Mouse (Mus musculus): ENCODE results near the gene Mcm2. TPM values are rescaled to one million over a fixed set of nuclear protein-coding genes. Genes with fewer than 3 reads are reported as not detected.

The Mcm2 gene
- polyA plus RNA-seq, 1 experiment from 2014 or later: 146 TPM

DNA sequence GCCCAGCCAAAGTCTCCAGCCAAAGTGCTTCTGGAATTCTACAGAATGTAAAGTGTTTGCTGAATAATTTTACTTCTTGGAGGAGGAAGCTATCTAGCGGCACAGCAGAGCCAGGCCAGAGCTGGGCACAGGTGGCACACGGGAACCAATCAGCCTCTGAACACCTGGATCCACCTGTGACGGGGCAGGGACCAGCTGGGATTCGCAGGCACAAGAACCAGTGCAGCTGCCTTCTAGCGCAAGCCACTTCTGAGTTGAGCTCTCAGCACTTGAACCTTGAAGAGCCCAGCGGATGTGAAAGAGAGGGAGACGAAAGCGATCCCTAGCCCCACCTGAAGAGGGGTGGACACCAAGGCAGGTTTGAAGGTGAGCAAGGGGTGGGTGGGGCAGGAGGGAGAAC is 20.2 kb upstream of the Mcm2 start:
- 78% methylated on average over 8 of the region's 8 CpGs for WGBS
- Histone ChIP-seq H3K27me3 (ENCODE audit: control insufficient read depth, insufficient read depth, low read length) (no peaks in the 10 kb centered on the region), H3K4me2 (replicated peaks; ENCODE audit: low read depth, low read length) (no peak overlapping the region), H3K27ac (ENCODE audit: low read depth, low read length) (no peak overlapping the region), H3K9me3 (ENCODE audit: control insufficient read depth, low read length) (no peaks in the 10 kb centered on the region), H3K36me3 (ENCODE audit: control insufficient read depth, insufficient read depth, low read length) (no peaks in the 10 kb centered on the region), H3K4me3 (ENCODE audit: low read depth, low read length) (no peak overlapping the region), H3K4me1 (replicated peaks; ENCODE audit: control insufficient read depth, insufficient read depth, low read length) (no peaks in the 10 kb centered on the region), H3K9ac (ENCODE audit: low read depth, low read length) (no peak overlapping the region)
- no peak for ATAC-seq (ENCODE audit: low FRiP score)
- DNase-seq (ENCODE audit: low spot score): no peak

DNA sequence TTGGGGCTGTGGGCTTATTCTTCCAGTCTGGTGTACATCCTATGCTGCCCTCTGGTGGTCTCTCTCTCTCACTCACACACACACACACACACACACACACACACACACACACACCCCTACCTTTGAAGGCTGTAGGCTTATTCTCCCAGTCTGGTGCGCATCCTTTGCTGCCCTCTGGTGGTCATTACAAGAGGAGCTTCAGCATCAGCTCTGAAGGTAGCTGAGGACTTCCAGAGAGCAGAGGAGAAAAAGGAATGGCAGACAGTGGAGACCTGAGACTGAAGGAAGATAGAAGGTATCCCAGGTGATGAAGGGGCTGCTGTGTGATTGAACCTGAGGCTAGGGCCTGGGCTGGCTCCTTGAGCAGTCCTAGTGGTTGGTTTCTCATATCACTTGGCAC is 17.6 kb upstream of the Mcm2 start:
- Histone ChIP-seq H3K36me3 (ENCODE audit: control insufficient read depth, insufficient read depth, low read length) (no peaks in the 10 kb centered on the region), H3K27ac (ENCODE audit: low read depth, low read length) (no peak overlapping the region), H3K9ac (ENCODE audit: low read depth, low read length) (no peak overlapping the region), H3K4me2 (replicated peaks; ENCODE audit: low read depth, low read length) (no peak overlapping the region), H3K27me3 (ENCODE audit: control insufficient read depth, insufficient read depth, low read length) (no peaks in the 10 kb centered on the region), H3K4me1 (replicated peaks; ENCODE audit: control insufficient read depth, insufficient read depth, low read length) (no peaks in the 10 kb centered on the region), H3K4me3 (ENCODE audit: low read depth, low read length) (no peak overlapping the region), H3K9me3 (ENCODE audit: control insufficient read depth, low read length) (no peaks in the 10 kb centered on the region)
- peak; percentile 54 for DNase-seq (ENCODE audit: low spot score)
- ATAC-seq (ENCODE audit: low FRiP score): 0 out of 2 replicates have a peak, but pooled peaks have one; percentile 23
- WGBS: 63% methylated on average over 1 of the region's 1 CpGs

DNA sequence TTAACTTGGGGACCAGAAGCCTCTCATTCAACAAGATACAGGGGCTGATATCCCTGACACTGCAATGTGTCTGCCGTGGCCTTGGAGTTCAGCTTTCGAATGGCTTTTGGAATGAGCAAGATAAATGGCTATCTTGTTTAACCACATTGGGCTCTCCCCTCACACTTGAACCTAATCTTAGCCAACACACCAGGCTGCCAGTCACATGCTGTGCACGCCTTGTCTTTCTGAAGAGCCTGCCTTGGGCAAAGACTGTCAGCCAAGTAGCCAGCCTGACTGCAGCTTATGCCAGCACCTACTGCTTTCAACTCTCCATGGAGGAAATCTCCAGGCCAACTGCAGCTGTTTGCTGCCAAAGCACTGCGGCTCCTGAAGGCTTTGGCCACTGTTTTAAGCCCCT is 16.9 kb upstream of the Mcm2 start:
- H3K4me3 ChIP-seq (ENCODE audit: low read depth, low read length): no peak overlapping the region
- DNase-seq (ENCODE audit: low spot score): no peak
- no peak overlapping the region for H3K9ac ChIP-seq (ENCODE audit: low read depth, low read length)
- 85% methylated on average over 4 of the region's 4 CpGs for WGBS
- no peaks in the 10 kb centered on the region for H3K36me3 ChIP-seq (ENCODE audit: control insufficient read depth, insufficient read depth, low read length)
- 0 out of 2 replicates have a peak, but pooled peaks have one; percentile 52 for ATAC-seq (ENCODE audit: low FRiP score)
- H3K27ac ChIP-seq (ENCODE audit: low read depth, low read length): no peak overlapping the region
- no peak overlapping the region for H3K4me2 ChIP-seq (replicated peaks; ENCODE audit: low read depth, low read length)
- H3K9me3 ChIP-seq (ENCODE audit: control insufficient read depth, low read length): no peaks in the 10 kb centered on the region
- H3K27me3 ChIP-seq (ENCODE audit: control insufficient read depth, insufficient read depth, low read length): no peaks in the 10 kb centered on the region
- no peaks in the 10 kb centered on the region for H3K4me1 ChIP-seq (replicated peaks; ENCODE audit: control insufficient read depth, insufficient read depth, low read length)

DNA sequence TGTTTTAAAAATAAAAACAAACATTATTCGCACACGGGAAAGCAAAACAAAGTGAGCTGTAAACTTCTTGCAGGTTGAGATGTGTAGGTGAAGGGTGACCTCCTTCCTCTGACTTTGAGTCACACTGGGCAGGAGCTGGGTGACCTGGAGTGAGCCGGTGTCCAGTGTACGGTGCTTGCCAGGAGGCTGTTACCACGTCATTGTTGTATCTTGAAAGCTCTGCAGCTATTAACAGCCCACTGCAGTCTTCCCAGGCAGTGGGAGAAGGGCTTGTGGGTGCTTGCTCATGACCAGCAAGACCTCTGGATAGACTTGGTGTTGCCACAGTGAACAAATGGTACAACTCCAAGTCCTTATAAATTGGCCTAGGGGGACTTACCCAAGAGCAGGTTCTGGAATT is 16.2 kb upstream of the Mcm2 start:
- Histone ChIP-seq H3K4me3 (ENCODE audit: low read depth, low read length) (no peak overlapping the region), H3K4me1 (replicated peaks; ENCODE audit: control insufficient read depth, insufficient read depth, low read length) (no peaks in the 10 kb centered on the region), H3K9ac (ENCODE audit: low read depth, low read length) (no peak overlapping the region), H3K27me3 (ENCODE audit: control insufficient read depth, insufficient read depth, low read length) (no peaks in the 10 kb centered on the region), H3K9me3 (ENCODE audit: control insufficient read depth, low read length) (no peaks in the 10 kb centered on the region), H3K36me3 (ENCODE audit: control insufficient read depth, insufficient read depth, low read length) (no peaks in the 10 kb centered on the region), H3K4me2 (replicated peaks; ENCODE audit: low read depth, low read length) (no peak overlapping the region), H3K27ac (ENCODE audit: low read depth, low read length) (no peak overlapping the region)
- 80% methylated on average over 5 of the region's 5 CpGs for WGBS
- ATAC-seq (ENCODE audit: low FRiP score) (no peak), DNase-seq (ENCODE audit: low spot score) (no peak)

DNA sequence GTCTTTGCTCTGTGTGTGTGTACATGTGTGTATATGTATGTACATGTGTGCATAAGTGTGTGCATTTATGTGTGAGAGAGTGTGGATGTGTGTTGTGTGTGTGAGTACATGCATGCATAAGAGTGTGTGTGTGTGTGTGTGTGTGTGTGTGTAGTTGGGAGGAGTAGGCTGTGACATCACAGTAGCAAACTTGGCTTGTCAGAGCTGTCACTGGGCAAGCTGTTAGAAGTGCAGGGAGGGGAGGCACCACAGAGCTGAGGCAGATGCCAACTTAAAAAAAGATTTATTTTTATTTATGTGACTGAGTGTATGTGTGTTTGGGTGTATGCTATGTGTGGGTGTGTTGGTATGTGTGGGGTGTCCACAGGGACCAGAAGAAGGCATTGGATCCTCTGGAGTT is 14.9 kb upstream of the Mcm2 start:
- H3K4me1 ChIP-seq (replicated peaks; ENCODE audit: control insufficient read depth, insufficient read depth, low read length): no peaks in the 10 kb centered on the region
- H3K4me3 ChIP-seq (ENCODE audit: low read depth, low read length): no peak overlapping the region
- DNase-seq (ENCODE audit: low spot score) (no peak), ATAC-seq (ENCODE audit: low FRiP score) (no peak)
- H3K27me3 ChIP-seq (ENCODE audit: control insufficient read depth, insufficient read depth, low read length): no peaks in the 10 kb centered on the region
- H3K27ac ChIP-seq (ENCODE audit: low read depth, low read length): no peak overlapping the region
- H3K36me3 ChIP-seq (ENCODE audit: control insufficient read depth, insufficient read depth, low read length): no peaks in the 10 kb centered on the region
- no peak overlapping the region for H3K9ac ChIP-seq (ENCODE audit: low read depth, low read length)
- H3K9me3 ChIP-seq (ENCODE audit: control insufficient read depth, low read length): no peaks in the 10 kb centered on the region
- H3K4me2 ChIP-seq (replicated peaks; ENCODE audit: low read depth, low read length): no peak overlapping the region

DNA sequence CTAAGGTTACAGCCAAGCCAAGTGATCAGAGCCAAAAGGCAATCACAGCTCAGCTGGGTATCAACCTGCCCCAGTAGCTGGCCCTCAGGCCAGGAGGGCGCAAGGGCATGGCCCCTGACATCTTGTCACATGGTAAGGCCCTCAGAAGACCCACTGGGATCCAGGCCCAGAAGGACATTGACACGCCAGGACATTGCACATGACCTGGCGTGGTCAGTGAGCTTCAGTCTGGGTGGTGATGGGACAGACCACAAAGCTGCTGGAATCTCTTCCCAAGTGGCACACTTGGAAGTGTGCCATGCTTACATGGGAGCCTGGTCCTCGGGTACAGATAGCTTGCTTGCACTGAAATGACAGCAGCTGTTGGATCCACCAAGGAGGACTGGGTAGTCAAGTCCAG is 14.4 kb upstream of the Mcm2 start:
- H3K9ac ChIP-seq (ENCODE audit: low read depth, low read length): no peak overlapping the region

DNA sequence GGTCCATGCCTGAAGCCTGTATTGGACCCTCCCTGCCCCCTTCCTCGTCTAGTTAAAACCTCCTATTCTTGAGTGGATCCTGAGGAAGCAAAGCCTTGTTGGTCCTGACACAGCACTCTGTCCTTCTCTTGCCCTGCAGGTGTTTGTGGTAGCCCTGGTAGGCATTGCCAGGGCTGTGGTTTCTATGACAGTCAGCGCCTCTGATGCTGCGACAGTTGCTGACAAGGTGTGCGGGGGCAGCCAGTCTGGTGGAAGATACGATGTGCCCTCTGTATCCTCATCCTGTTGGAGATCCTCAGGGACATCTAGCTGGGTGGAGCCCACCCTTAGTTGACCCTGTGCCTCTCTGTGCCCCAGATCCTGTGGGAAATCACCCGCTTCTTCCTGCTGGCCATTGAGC is 10.6 kb upstream of the Mcm2 start:
- H3K4me3 ChIP-seq (ENCODE audit: low read depth, low read length): no peak overlapping the region
- H3K27ac ChIP-seq (ENCODE audit: low read depth, low read length): no peak overlapping the region
- H3K9ac ChIP-seq (ENCODE audit: low read depth, low read length): no peak overlapping the region
- H3K27me3 ChIP-seq (ENCODE audit: control insufficient read depth, insufficient read depth, low read length): no peaks in the 10 kb centered on the region
- 92% methylated on average over 6 of the region's 6 CpGs for WGBS
- no peak for ATAC-seq (ENCODE audit: low FRiP score)
- H3K4me2 ChIP-seq (replicated peaks; ENCODE audit: low read depth, low read length): no peak overlapping the region
- no peak for DNase-seq (ENCODE audit: low spot score)
- H3K36me3 ChIP-seq (ENCODE audit: control insufficient read depth, insufficient read depth, low read length): no peaks in the 10 kb centered on the region
- H3K4me1 ChIP-seq (replicated peaks; ENCODE audit: control insufficient read depth, insufficient read depth, low read length): no peaks in the 10 kb centered on the region
- H3K9me3 ChIP-seq (ENCODE audit: control insufficient read depth, low read length): no peaks in the 10 kb centered on the region

More for the DNA sequence above, 14.4 kb upstream of the Mcm2 start:
- H3K27ac ChIP-seq (ENCODE audit: low read depth, low read length): no peak overlapping the region
- no peaks in the 10 kb centered on the region for H3K36me3 ChIP-seq (ENCODE audit: control insufficient read depth, insufficient read depth, low read length)
- H3K27me3 ChIP-seq (ENCODE audit: control insufficient read depth, insufficient read depth, low read length): no peaks in the 10 kb centered on the region
- no peaks in the 10 kb centered on the region for H3K4me1 ChIP-seq (replicated peaks; ENCODE audit: control insufficient read depth, insufficient read depth, low read length)
- no peaks in the 10 kb centered on the region for H3K9me3 ChIP-seq (ENCODE audit: control insufficient read depth, low read length)
- no peak for ATAC-seq (ENCODE audit: low FRiP score)
- WGBS: 78% methylated on average over 4 of the region's 4 CpGs
- DNase-seq (ENCODE audit: low spot score): no peak
- no peak overlapping the region for H3K4me3 ChIP-seq (ENCODE audit: low read depth, low read length)
- no peak overlapping the region for H3K4me2 ChIP-seq (replicated peaks; ENCODE audit: low read depth, low read length)

DNA sequence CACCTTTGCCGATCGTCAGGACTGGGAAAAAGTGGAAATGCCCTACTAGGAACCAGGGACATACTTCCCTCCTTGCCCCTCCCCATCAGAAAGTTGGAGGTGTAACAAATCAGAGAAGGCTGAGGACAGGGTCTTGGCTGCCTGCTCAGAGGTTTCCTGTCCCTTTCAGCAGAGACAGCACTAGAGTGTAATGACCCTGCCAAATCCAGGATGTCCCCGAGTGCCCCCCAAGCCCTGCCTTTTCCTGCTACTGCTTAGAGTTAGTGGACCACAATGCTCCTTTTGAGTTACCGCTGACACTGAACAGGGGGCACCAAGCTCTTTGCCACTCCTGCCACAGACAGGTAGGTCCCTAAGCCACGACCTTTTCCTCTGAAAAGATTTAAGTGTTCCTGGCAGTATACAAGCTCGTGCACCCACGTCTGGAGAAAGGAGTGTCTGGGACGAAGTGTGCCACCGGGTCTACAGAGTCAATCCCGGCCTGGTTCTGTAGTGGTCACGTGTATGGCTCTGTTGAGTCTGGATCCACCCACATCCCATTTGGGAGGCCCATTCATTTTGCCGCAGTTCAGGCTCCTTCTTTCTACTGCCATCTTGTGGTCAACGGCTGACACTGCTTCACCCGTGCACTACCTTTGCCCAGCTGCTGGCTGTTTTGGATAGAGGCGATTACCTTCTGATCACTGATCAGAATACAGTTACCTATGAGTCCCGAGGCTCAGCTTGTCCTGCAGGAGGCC is 8.0 kb upstream of the Mcm2 start:
- peaks cover 9% of the 10 kb centered on the region; the same call in 1 of the 2 replicates for H3K4me1 ChIP-seq (replicated peaks; ENCODE audit: control insufficient read depth, insufficient read depth, low read length)
- no peak overlapping the region for H3K4me2 ChIP-seq (replicated peaks; ENCODE audit: low read depth, low read length)
- 0 out of 2 replicates have a peak overlapping the region, but pooled peaks have one; percentile 1 for H3K9ac ChIP-seq (ENCODE audit: low read depth, low read length)
- H3K36me3 ChIP-seq (ENCODE audit: control insufficient read depth, insufficient read depth, low read length): no peaks in the 10 kb centered on the region
- 19% methylated on average over 16 of the region's 16 CpGs for WGBS
- H3K27me3 ChIP-seq (ENCODE audit: control insufficient read depth, insufficient read depth, low read length): no peaks in the 10 kb centered on the region
- H3K27ac ChIP-seq (ENCODE audit: low read depth, low read length): no peak overlapping the region
- DNase-seq (ENCODE audit: low spot score): peak; percentile 83
- no peak overlapping the region for H3K4me3 ChIP-seq (ENCODE audit: low read depth, low read length)
- peak; percentile 23; the same call in 1 of the 2 replicates for ATAC-seq (ENCODE audit: low FRiP score)
- H3K9me3 ChIP-seq (ENCODE audit: control insufficient read depth, low read length): no peaks in the 10 kb centered on the region

DNA sequence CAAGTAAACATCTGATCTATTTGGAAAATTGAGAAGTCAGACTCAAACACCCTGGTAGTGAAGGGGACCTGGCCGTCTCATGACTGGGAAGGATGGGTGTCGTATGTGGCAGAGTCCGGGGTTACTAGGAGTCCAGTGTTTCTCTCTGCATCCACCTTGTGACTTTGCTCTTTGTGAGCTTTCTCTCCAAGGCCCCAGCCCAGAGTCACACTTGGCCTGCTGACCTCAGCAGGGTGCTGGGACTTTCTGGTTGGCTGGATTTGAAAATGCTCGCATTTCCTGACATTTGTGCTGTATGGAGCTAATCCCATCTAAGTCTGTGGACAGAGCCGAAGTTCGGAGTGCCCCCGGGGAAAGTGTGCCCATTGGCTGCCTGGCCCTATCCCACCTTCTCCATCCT is 6.5 kb upstream of the Mcm2 start:
- no peak overlapping the region for H3K4me2 ChIP-seq (replicated peaks; ENCODE audit: low read depth, low read length)
- H3K9ac ChIP-seq (ENCODE audit: low read depth, low read length): no peak overlapping the region
- H3K4me1 ChIP-seq (replicated peaks; ENCODE audit: control insufficient read depth, insufficient read depth, low read length): peaks cover 12% of the 10 kb centered on the region; the same call in 1 of the 2 replicates
- ATAC-seq (ENCODE audit: low FRiP score): no peak
- 85% methylated on average over 7 of the region's 7 CpGs for WGBS
- no peaks in the 10 kb centered on the region for H3K9me3 ChIP-seq (ENCODE audit: control insufficient read depth, low read length)
- H3K27ac ChIP-seq (ENCODE audit: low read depth, low read length): no peak overlapping the region
- H3K27me3 ChIP-seq (ENCODE audit: control insufficient read depth, insufficient read depth, low read length): no peaks in the 10 kb centered on the region
- DNase-seq (ENCODE audit: low spot score): no peak
- H3K4me3 ChIP-seq (ENCODE audit: low read depth, low read length): no peak overlapping the region
- H3K36me3 ChIP-seq (ENCODE audit: control insufficient read depth, insufficient read depth, low read length): no peaks in the 10 kb centered on the region
